Mouse (Mus musculus): Measurements from ENCODE around the gene Cbx2.

GRCm38 (mm10) chr11:118981012-118981776 is 41.6 kb upstream of the Cbx2 start:
- no peak for TF ChIP-seq CTCF (IDR thresholded peaks at IDR 0.05; ENCODE audit: control insufficient read depth, insufficient read depth, insufficient read length)
- no peak for TF ChIP-seq MYOG (IDR thresholded peaks at IDR 0.05; ENCODE audit: control insufficient read depth, extremely low read depth, insufficient read length)
